Mouse (Mus musculus) 3T3-L1 (cell line): Measurements from ENCODE around the gene Cry1.
A peak's percentile ranks its signal among the peaks of the same experiment; 100 is the strongest.

Experiments
- DNase-seq: peaks from one replicate; pipeline ENCODE4 v3.0.0-alpha.2; 2015; ENCODE audit warnings: low read depth, low spot score

The Cry1 gene

GRCm38 (mm10) chr10:85184964-85185608 is at the start of gene Cry1:
TSS of gene Cry1 (minus strand) at chr10:85185064.
- peak; percentile 90 for DNase-seq

- DNase-seq: no peak
These were observed 36.8 kb upstream of the Cry1 start for GRCm38 (mm10) chr10:85221771-85222050.

- DNase-seq: peak; percentile 75
These were observed 36.3 kb upstream of the Cry1 start for GRCm38 (mm10) chr10:85220918-85221770.

- peak; percentile 3 for DNase-seq
These were observed 30.0 kb upstream of the Cry1 start for GRCm38 (mm10) chr10:85214847-85215246.

GRCm38 (mm10) chr10:85211673-85212072 is 26.8 kb upstream of the Cry1 start:
- DNase-seq: peak; percentile 53

GRCm38 (mm10) chr10:85210125-85210524 is 25.3 kb upstream of the Cry1 start:
- no peak for DNase-seq

- DNase-seq: no peak
These were observed 24.3 kb upstream of the Cry1 start for GRCm38 (mm10) chr10:85209119-85209605.

GRCm38 (mm10) chr10:85205316-85205715 is 20.5 kb upstream of the Cry1 start:
- no peak for DNase-seq

GRCm38 (mm10) chr10:85204255-85204855 is 19.5 kb upstream of the Cry1 start:
- DNase-seq: no peak

- DNase-seq: no peak
These were observed 9.7 kb upstream of the Cry1 start for GRCm38 (mm10) chr10:85194528-85194927.

- DNase-seq: no peak
These were observed 8.5 kb upstream of the Cry1 start for GRCm38 (mm10) chr10:85193321-85193720.

- DNase-seq: no peak
These were observed 5.8 kb upstream of the Cry1 start for GRCm38 (mm10) chr10:85190652-85191051.

GRCm38 (mm10) chr10:85189966-85190365 is 5.1 kb upstream of the Cry1 start:
- no peak for DNase-seq

GRCm38 (mm10) chr10:85186499-85186794 is 1.6 kb upstream of the Cry1 start:
- DNase-seq: no peak

- peak; percentile 26 for DNase-seq
These were observed 1.0 kb upstream of the Cry1 start for GRCm38 (mm10) chr10:85185639-85186498.

- DNase-seq: peak; percentile 34
These were observed 482 bp downstream of the Cry1 start for GRCm38 (mm10) chr10:85184201-85184963.

- DNase-seq: peak; percentile 92
These were observed 1.2 kb downstream of the Cry1 start for GRCm38 (mm10) chr10:85183619-85184018.

GRCm38 (mm10) chr10:85182766-85183165 is 2.1 kb downstream of the Cry1 start:
- no peak for DNase-seq

GRCm38 (mm10) chr10:85176640-85177039 is 8.2 kb downstream of the Cry1 start:
- no peak for DNase-seq

- DNase-seq: no peak
These were observed 19.6 kb downstream of the Cry1 start for GRCm38 (mm10) chr10:85165306-85165705.

GRCm38 (mm10) chr10:85164791-85165190 is 20.1 kb downstream of the Cry1 start:
- no peak for DNase-seq
